Mouse (Mus musculus): ENCODE results near the gene Ipo9. TPM values are rescaled to one million over a fixed set of nuclear protein-coding genes. Genes with fewer than 3 reads are reported as not detected.

Ipo9 gene
- polyA plus RNA-seq, 1 experiment = 61.5 TPM

- H3K27me3 ChIP-seq (ENCODE audit: control insufficient read depth, insufficient read depth, insufficient read length) = no peaks in the 10 kb centered on the region
- H3ac ChIP-seq (ENCODE audit: control insufficient read depth, insufficient read length, low read depth) = no peak overlapping the region
- peaks cover 51% of the 10 kb centered on the region for H3K36me3 ChIP-seq (ENCODE audit: control insufficient read depth, insufficient read depth)
- TF ChIP-seq FOSL1 (IDR thresholded peaks at IDR 0.05; ENCODE audit: insufficient read depth, low read length, poor library complexity, severe bottlenecking) (no peak), MYOD1 (IDR thresholded peaks at IDR 0.05; ENCODE audit: control insufficient read depth, insufficient read length, low read depth) (no peak), USF1 (IDR thresholded peaks at IDR 0.05; ENCODE audit: low read depth) (no peak), CEBPB (IDR thresholded peaks at IDR 0.05; ENCODE audit: low read depth) (no peak), CTCF (IDR thresholded peaks at IDR 0.05; ENCODE audit: control insufficient read depth, insufficient read depth, insufficient read length) (no peak), MYOG (IDR thresholded peaks at IDR 0.05; ENCODE audit: control insufficient read depth, extremely low read depth, insufficient read length) (no peak), MAX (IDR thresholded peaks at IDR 0.05) (no peak)
- H3K79me3 ChIP-seq (ENCODE audit: low read depth) = no peaks in the 10 kb centered on the region
- H3K79me2 ChIP-seq (ENCODE audit: control insufficient read depth, insufficient read depth) = no peaks in the 10 kb centered on the region
- no peak overlapping the region for H3K4me3 ChIP-seq (ENCODE audit: insufficient read depth, poor library complexity, severe bottlenecking)
Observed at GRCm38 (mm10) chr1:135470546-135470945, 40.2 kb upstream of the Ipo9 start.

- H3K36me3 ChIP-seq (ENCODE audit: control insufficient read depth, insufficient read depth) = peaks cover 63% of the 10 kb centered on the region
Observed at GRCm38 (mm10) chr1:135467462-135467861, 37.2 kb upstream of the Ipo9 start.

GRCm38 (mm10) chr1:135466935-135467334 is 36.6 kb upstream of the Ipo9 start:
- no peak overlapping the region for H3K4me3 ChIP-seq (ENCODE audit: insufficient read depth, poor library complexity, severe bottlenecking)
- H3K36me3 ChIP-seq (ENCODE audit: control insufficient read depth, insufficient read depth) = peaks cover 59% of the 10 kb centered on the region
- TF ChIP-seq FOSL1 (IDR thresholded peaks at IDR 0.05; ENCODE audit: insufficient read depth, low read length, poor library complexity, severe bottlenecking) = no peak
- no peak for TF ChIP-seq CTCF (IDR thresholded peaks at IDR 0.05; ENCODE audit: control insufficient read depth, insufficient read depth, insufficient read length)
- TF ChIP-seq USF1 (IDR thresholded peaks at IDR 0.05; ENCODE audit: low read depth) = no peak
- TF ChIP-seq MYOD1 (IDR thresholded peaks at IDR 0.05; ENCODE audit: control insufficient read depth, insufficient read length, low read depth) = no peak
- TF ChIP-seq MAX (IDR thresholded peaks at IDR 0.05) = no peak
- TF ChIP-seq CEBPB (IDR thresholded peaks at IDR 0.05; ENCODE audit: low read depth) = no peak
- no peak for TF ChIP-seq MYOG (IDR thresholded peaks at IDR 0.05; ENCODE audit: control insufficient read depth, extremely low read depth, insufficient read length)
- H3K79me3 ChIP-seq (ENCODE audit: low read depth) = no peaks in the 10 kb centered on the region
- no peaks in the 10 kb centered on the region for H3K27me3 ChIP-seq (ENCODE audit: control insufficient read depth, insufficient read depth, insufficient read length)
- no peak overlapping the region for H3ac ChIP-seq (ENCODE audit: control insufficient read depth, insufficient read length, low read depth)
- no peaks in the 10 kb centered on the region for H3K79me2 ChIP-seq (ENCODE audit: control insufficient read depth, insufficient read depth)

More at GRCm38 (mm10) chr1:135467462-135467861, 37.2 kb upstream of the Ipo9 start:
- H3ac ChIP-seq (ENCODE audit: control insufficient read depth, insufficient read length, low read depth) = no peak overlapping the region
- H3K27me3 ChIP-seq (ENCODE audit: control insufficient read depth, insufficient read depth, insufficient read length) = no peaks in the 10 kb centered on the region
- no peak overlapping the region for H3K4me3 ChIP-seq (ENCODE audit: insufficient read depth, poor library complexity, severe bottlenecking)
- no peaks in the 10 kb centered on the region for H3K79me2 ChIP-seq (ENCODE audit: control insufficient read depth, insufficient read depth)
- no peak for TF ChIP-seq MAX (IDR thresholded peaks at IDR 0.05)
- no peak for TF ChIP-seq MYOG (IDR thresholded peaks at IDR 0.05; ENCODE audit: control insufficient read depth, extremely low read depth, insufficient read length)
- TF ChIP-seq MYOD1 (IDR thresholded peaks at IDR 0.05; ENCODE audit: control insufficient read depth, insufficient read length, low read depth) = no peak
- no peak for TF ChIP-seq USF1 (IDR thresholded peaks at IDR 0.05; ENCODE audit: low read depth)
- no peak for TF ChIP-seq CTCF (IDR thresholded peaks at IDR 0.05; ENCODE audit: control insufficient read depth, insufficient read depth, insufficient read length)
- TF ChIP-seq FOSL1 (IDR thresholded peaks at IDR 0.05; ENCODE audit: insufficient read depth, low read length, poor library complexity, severe bottlenecking) = no peak
- no peak for TF ChIP-seq CEBPB (IDR thresholded peaks at IDR 0.05; ENCODE audit: low read depth)
- H3K79me3 ChIP-seq (ENCODE audit: low read depth) = no peaks in the 10 kb centered on the region

GRCm38 (mm10) chr1:135465734-135466133 is 35.4 kb upstream of the Ipo9 start:
- TF ChIP-seq MYOG (IDR thresholded peaks at IDR 0.05; ENCODE audit: control insufficient read depth, extremely low read depth, insufficient read length) (no peak), CEBPB (IDR thresholded peaks at IDR 0.05; ENCODE audit: low read depth) (no peak), FOSL1 (IDR thresholded peaks at IDR 0.05; ENCODE audit: insufficient read depth, low read length, poor library complexity, severe bottlenecking) (no peak), CTCF (IDR thresholded peaks at IDR 0.05; ENCODE audit: control insufficient read depth, insufficient read depth, insufficient read length) (no peak), MAX (IDR thresholded peaks at IDR 0.05) (no peak), MYOD1 (IDR thresholded peaks at IDR 0.05; ENCODE audit: control insufficient read depth, insufficient read length, low read depth) (no peak), USF1 (IDR thresholded peaks at IDR 0.05; ENCODE audit: low read depth) (no peak)
- Histone ChIP-seq H3K79me2 (ENCODE audit: control insufficient read depth, insufficient read depth) (no peaks in the 10 kb centered on the region), H3K36me3 (ENCODE audit: control insufficient read depth, insufficient read depth) (peaks cover 55% of the 10 kb centered on the region), H3K27me3 (ENCODE audit: control insufficient read depth, insufficient read depth, insufficient read length) (no peaks in the 10 kb centered on the region), H3K4me3 (ENCODE audit: insufficient read depth, poor library complexity, severe bottlenecking) (no peak overlapping the region), H3K79me3 (ENCODE audit: low read depth) (no peaks in the 10 kb centered on the region), H3ac (ENCODE audit: control insufficient read depth, insufficient read length, low read depth) (no peak overlapping the region)

GRCm38 (mm10) chr1:135462736-135463135 is 32.4 kb upstream of the Ipo9 start:
- Histone ChIP-seq H3K4me3 (ENCODE audit: insufficient read depth, poor library complexity, severe bottlenecking) (no peak overlapping the region), H3K79me3 (ENCODE audit: low read depth) (no peaks in the 10 kb centered on the region), H3K79me2 (ENCODE audit: control insufficient read depth, insufficient read depth) (no peaks in the 10 kb centered on the region), H3ac (ENCODE audit: control insufficient read depth, insufficient read length, low read depth) (no peak overlapping the region), H3K36me3 (ENCODE audit: control insufficient read depth, insufficient read depth) (peaks cover 53% of the 10 kb centered on the region), H3K27me3 (ENCODE audit: control insufficient read depth, insufficient read depth, insufficient read length) (no peaks in the 10 kb centered on the region)
- TF ChIP-seq MYOD1 (IDR thresholded peaks at IDR 0.05; ENCODE audit: control insufficient read depth, insufficient read length, low read depth) = no peak
- no peak for TF ChIP-seq MAX (IDR thresholded peaks at IDR 0.05)
- no peak for TF ChIP-seq USF1 (IDR thresholded peaks at IDR 0.05; ENCODE audit: low read depth)
- TF ChIP-seq FOSL1 (IDR thresholded peaks at IDR 0.05; ENCODE audit: insufficient read depth, low read length, poor library complexity, severe bottlenecking) = no peak
- no peak for TF ChIP-seq CEBPB (IDR thresholded peaks at IDR 0.05; ENCODE audit: low read depth)
- TF ChIP-seq MYOG (IDR thresholded peaks at IDR 0.05; ENCODE audit: control insufficient read depth, extremely low read depth, insufficient read length) = no peak
- no peak for TF ChIP-seq CTCF (IDR thresholded peaks at IDR 0.05; ENCODE audit: control insufficient read depth, insufficient read depth, insufficient read length)

- H3K27me3 ChIP-seq (ENCODE audit: control insufficient read depth, insufficient read depth, insufficient read length) = no peaks in the 10 kb centered on the region
- TF ChIP-seq FOSL1 (IDR thresholded peaks at IDR 0.05; ENCODE audit: insufficient read depth, low read length, poor library complexity, severe bottlenecking) (no peak), MYOD1 (IDR thresholded peaks at IDR 0.05; ENCODE audit: control insufficient read depth, insufficient read length, low read depth) (no peak), CEBPB (IDR thresholded peaks at IDR 0.05; ENCODE audit: low read depth) (no peak), MAX (IDR thresholded peaks at IDR 0.05) (no peak), CTCF (IDR thresholded peaks at IDR 0.05; ENCODE audit: control insufficient read depth, insufficient read depth, insufficient read length) (no peak), USF1 (IDR thresholded peaks at IDR 0.05; ENCODE audit: low read depth) (no peak)
- no peaks in the 10 kb centered on the region for H3K79me3 ChIP-seq (ENCODE audit: low read depth)
- peaks cover 52% of the 10 kb centered on the region for H3K36me3 ChIP-seq (ENCODE audit: control insufficient read depth, insufficient read depth)
- H3ac ChIP-seq (ENCODE audit: control insufficient read depth, insufficient read length, low read depth) = no peak overlapping the region
- no peak overlapping the region for H3K4me3 ChIP-seq (ENCODE audit: insufficient read depth, poor library complexity, severe bottlenecking)
- no peaks in the 10 kb centered on the region for H3K79me2 ChIP-seq (ENCODE audit: control insufficient read depth, insufficient read depth)
Observed at GRCm38 (mm10) chr1:135462304-135462703, 32.0 kb upstream of the Ipo9 start.
